Mouse (Mus musculus): ENCODE data around the gene Serpinb9b. TPM values are rescaled to one million over a fixed set of nuclear protein-coding genes. Genes with fewer than 3 reads are reported as not detected.

Gene Serpinb9b
- total and polyA plus RNA-seq, 3 experiments, result 1.5 to 3.9 TPM; not detected in 1

DNA sequence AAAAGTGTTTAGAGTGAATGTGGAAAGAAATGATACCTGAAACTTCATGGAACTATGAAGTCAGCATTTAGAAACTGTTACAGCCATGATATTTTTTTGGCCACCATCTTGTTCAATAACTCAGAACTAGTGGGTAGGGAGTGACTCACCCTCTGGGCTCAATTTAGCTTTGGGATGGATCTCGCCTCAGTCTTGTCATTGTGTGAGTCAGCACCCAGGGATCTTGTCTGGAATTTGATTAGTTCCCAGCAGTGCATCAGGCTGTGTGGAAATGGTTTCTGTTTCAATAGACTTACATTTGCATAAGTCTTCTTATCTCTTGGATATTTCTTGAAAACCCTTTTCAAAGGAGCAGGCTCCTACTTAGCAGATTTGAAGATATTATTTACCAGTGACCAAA lies 63.3 kb downstream of the Serpinb9b start:
- H3K4me1 ChIP-seq (ENCODE audit: control insufficient read depth in 1 of 2, insufficient read depth in 2 of 2, low read length in 2 of 2), result no peaks in the 10 kb centered on the region
- no peak for TF ChIP-seq SIN3A (IDR thresholded peaks at IDR 0.05; ENCODE audit: low read length)
- no peak for TF ChIP-seq POLR2A (IDR thresholded peaks at IDR 0.05; ENCODE audit: control insufficient read depth in 1 of 2, insufficient read depth in 1 of 2, low read depth in 1 of 2, low read length in 2 of 2, poor library complexity in 1 of 2)
- TF ChIP-seq RAD21 (IDR thresholded peaks at IDR 0.05; ENCODE audit: low read depth, low read length), result no peak
- TF ChIP-seq ZKSCAN1 (IDR thresholded peaks at IDR 0.05; ENCODE audit: low read depth, low read length), result no peak
- no peak for TF ChIP-seq MYC (IDR thresholded peaks at IDR 0.05; ENCODE audit: low read depth, low read length)
- no peak for TF ChIP-seq NELFE (IDR thresholded peaks at IDR 0.05; ENCODE audit: low read depth, low read length)
- no peak for TF ChIP-seq UBTF (IDR thresholded peaks at IDR 0.05; ENCODE audit: borderline replicate concordance, insufficient read depth, low read depth, low read length)
- H3K9me3 ChIP-seq (replicated peaks; ENCODE audit: insufficient read depth, low read length), result no peaks in the 10 kb centered on the region
- no peak overlapping the region for H3K4me3 ChIP-seq (ENCODE audit: control insufficient read depth in 1 of 2, insufficient read depth in 1 of 2, low read depth in 2 of 2, low read length in 2 of 2)
- no peak overlapping the region for H3K9ac ChIP-seq (ENCODE audit: control insufficient read depth, low read depth, low read length, poor library complexity, severe bottlenecking)
- H3K79me2 ChIP-seq (ENCODE audit: control insufficient read depth, insufficient read depth, low read length, poor library complexity), result no peaks in the 10 kb centered on the region
- no peaks in the 10 kb centered on the region for H3K36me3 ChIP-seq (ENCODE audit: control insufficient read depth in 1 of 2, insufficient read depth in 2 of 2, low read length in 2 of 2)
- H3K27ac ChIP-seq (ENCODE audit: control insufficient read depth, low read depth, low read length), result no peak overlapping the region
- DNase-seq (ENCODE audit: low read depth, low spot score), result no peak
- no peaks in the 10 kb centered on the region; a peak in 1 of 4 replicates for H3K27me3 ChIP-seq (ENCODE audit: control insufficient read depth in 1 of 2, insufficient read depth in 2 of 2, low read length in 2 of 2)

DNA sequence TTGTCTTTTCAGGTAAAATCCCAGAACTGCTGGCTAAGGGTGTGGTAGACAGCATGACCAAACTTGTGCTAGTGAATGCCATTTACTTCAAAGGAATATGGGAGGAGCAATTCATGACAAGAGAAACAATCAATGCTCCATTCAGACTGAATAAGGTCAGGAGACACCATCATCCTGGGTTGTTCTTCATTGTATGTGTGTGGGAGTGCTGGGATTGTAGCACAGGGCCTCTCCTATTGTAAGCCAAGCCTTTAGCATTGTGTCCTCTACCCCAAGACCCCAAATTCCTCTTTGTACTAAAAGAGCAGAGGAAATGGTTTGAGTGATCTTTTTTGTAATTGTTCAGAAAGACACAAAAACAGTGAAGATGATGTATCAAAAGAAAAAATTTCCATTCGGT lies 64.1 kb downstream of the Serpinb9b start:
- no peaks in the 10 kb centered on the region for H3K4me1 ChIP-seq (ENCODE audit: control insufficient read depth in 1 of 2, insufficient read depth in 2 of 2, low read length in 2 of 2)
- no peak overlapping the region for H3K9ac ChIP-seq (ENCODE audit: control insufficient read depth, low read depth, low read length, poor library complexity, severe bottlenecking)
- no peak overlapping the region for H3K27ac ChIP-seq (ENCODE audit: control insufficient read depth, low read depth, low read length)
- H3K36me3 ChIP-seq (ENCODE audit: control insufficient read depth in 1 of 2, insufficient read depth in 2 of 2, low read length in 2 of 2), result no peaks in the 10 kb centered on the region
- H3K9me3 ChIP-seq (replicated peaks; ENCODE audit: insufficient read depth, low read length), result no peaks in the 10 kb centered on the region
- TF ChIP-seq HCFC1 (IDR thresholded peaks at IDR 0.05; ENCODE audit: low read depth, low read length), result no peak
- TF ChIP-seq POLR2AphosphoS2 (IDR thresholded peaks at IDR 0.05; ENCODE audit: low read length), result no peak
- TF ChIP-seq NRF1 (IDR thresholded peaks at IDR 0.05; ENCODE audit: insufficient read depth, low read depth, low read length, poor library complexity, severe bottlenecking), result no peak
- TF ChIP-seq MAX (IDR thresholded peaks at IDR 0.05; ENCODE audit: low read length), result no peak
- no peak for TF ChIP-seq RAD21 (IDR thresholded peaks at IDR 0.05; ENCODE audit: low read depth, low read length)
- no peak for TF ChIP-seq USF1 (IDR thresholded peaks at IDR 0.05; ENCODE audit: low read depth, low read length)
- TF ChIP-seq MAZ (IDR thresholded peaks at IDR 0.05; ENCODE audit: low read depth, low read length), result no peak
- TF ChIP-seq ZKSCAN1 (IDR thresholded peaks at IDR 0.05; ENCODE audit: low read depth, low read length), result no peak
- TF ChIP-seq POLR2A (IDR thresholded peaks at IDR 0.05; ENCODE audit: control insufficient read depth in 1 of 2, insufficient read depth in 1 of 2, low read depth in 1 of 2, low read length in 2 of 2, poor library complexity in 1 of 2), result no peak
- no peak for TF ChIP-seq CHD1 (IDR thresholded peaks at IDR 0.05; ENCODE audit: low read depth, low read length)
- no peak for TF ChIP-seq ELF1 (IDR thresholded peaks at IDR 0.05; ENCODE audit: low read depth, low read length)
- TF ChIP-seq ZMIZ1 (IDR thresholded peaks at IDR 0.05; ENCODE audit: low read depth, low read length), result no peak
- no peak for TF ChIP-seq UBTF (IDR thresholded peaks at IDR 0.05; ENCODE audit: borderline replicate concordance, insufficient read depth, low read depth, low read length)
- TF ChIP-seq MYC (IDR thresholded peaks at IDR 0.05; ENCODE audit: low read depth, low read length), result no peak
- TF ChIP-seq KAT2A (conservative IDR thresholded peaks at IDR 0.05; ENCODE audit: low read depth, low read length), result no peak
- TF ChIP-seq TCF12 (IDR thresholded peaks at IDR 0.05; ENCODE audit: low read depth, low read length), result no peak
- no peak for TF ChIP-seq GATA1 (IDR thresholded peaks at IDR 0.05; ENCODE audit: low read depth, low read length)
- no peak for TF ChIP-seq ZNF384 (IDR thresholded peaks at IDR 0.05; ENCODE audit: low read depth, low read length)
- TF ChIP-seq MAFK (IDR thresholded peaks at IDR 0.05; ENCODE audit: borderline replicate concordance, low read depth, low read length), result no peak
- TF ChIP-seq MYB (IDR thresholded peaks at IDR 0.05; ENCODE audit: low read depth, low read length), result no peak
- H3K79me2 ChIP-seq (ENCODE audit: control insufficient read depth, insufficient read depth, low read length, poor library complexity), result no peaks in the 10 kb centered on the region
- no peaks in the 10 kb centered on the region; a peak in 1 of 4 replicates for H3K27me3 ChIP-seq (ENCODE audit: control insufficient read depth in 1 of 2, insufficient read depth in 2 of 2, low read length in 2 of 2)
- no peak for DNase-seq (ENCODE audit: low read depth, low spot score)
- no peak overlapping the region for H3K4me3 ChIP-seq (ENCODE audit: control insufficient read depth in 1 of 2, insufficient read depth in 1 of 2, low read depth in 2 of 2, low read length in 2 of 2)

Measured in MEL (cell line).